Mouse (Mus musculus): ENCODE measurements at regions not wholly inside any gene's neighbourhood (a gene's known extent, or its start where the extent isn't known, plus 50 kb on each side); places are given as distances from the start of the nearest gene placed in this dataset.

GRCm38 (mm10) chr2:48536930-48537329 lies 277.0 kb upstream of the Acvr2a start:
- no peak for DNase-seq (ENCODE audit: low spot score)

DNA sequence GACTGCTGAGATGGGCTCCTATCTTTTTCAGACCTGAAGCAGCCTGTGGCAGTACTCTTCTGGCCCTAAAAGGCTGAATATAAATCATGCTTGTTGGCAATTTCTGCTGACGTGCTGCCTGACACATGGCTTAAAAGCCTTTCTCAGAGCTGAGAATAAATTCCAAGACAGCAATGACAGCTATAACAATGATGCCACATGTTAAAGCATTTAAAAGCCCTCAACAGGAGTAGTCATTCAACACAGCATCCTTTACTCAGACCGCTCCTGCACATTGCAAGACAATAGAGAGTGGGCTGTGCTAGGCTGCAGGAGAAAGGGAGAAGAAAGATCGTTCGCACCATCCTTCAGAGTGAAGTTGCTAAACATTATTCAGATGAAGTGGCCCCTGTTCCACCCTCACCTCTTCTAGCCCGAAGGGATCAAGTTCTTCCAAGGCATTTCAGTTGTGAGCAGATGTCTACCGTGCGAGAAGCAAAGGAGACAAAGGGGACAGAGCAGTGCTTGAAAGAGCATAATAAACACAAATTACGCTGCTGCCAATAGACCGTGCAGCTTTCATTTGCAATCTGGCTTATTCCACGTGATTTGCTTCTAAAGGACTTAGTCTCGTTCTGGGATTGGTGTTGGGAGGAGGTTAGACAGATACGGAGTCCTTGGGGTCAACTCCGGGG lies 275.1 kb upstream of the Acvr2a start:
- DNase-seq (ENCODE audit: low spot score) = peak; percentile 5

DNA sequence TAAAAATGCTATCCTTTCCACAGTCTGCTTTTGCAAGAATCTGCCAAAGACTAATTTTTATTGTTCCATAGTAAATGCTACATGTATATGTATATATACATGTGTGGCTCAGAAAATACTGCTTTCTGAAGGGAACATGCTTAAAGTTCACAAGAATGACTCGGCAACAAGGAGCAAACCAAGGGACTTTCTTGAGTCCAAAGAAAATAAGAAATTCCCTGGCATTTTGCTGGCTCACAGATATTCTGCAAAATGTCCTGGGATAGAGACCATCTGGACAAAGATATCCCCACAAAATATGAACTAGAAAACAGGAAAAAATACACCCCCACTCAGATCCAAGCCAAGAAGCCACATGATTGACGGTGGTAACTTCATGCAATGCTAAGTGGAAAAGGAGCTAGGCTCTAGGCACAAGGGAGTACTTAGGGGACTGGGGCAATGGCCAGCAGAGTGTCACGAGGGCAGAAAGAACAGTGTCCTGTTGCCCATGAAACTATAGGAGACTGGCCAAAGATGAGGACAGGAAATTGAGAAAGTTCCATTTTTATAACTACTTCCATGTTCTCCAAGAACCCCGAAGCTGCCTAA lies 274.3 kb upstream of the Acvr2a start:
- DNase-seq (ENCODE audit: low spot score) = no peak

DNA sequence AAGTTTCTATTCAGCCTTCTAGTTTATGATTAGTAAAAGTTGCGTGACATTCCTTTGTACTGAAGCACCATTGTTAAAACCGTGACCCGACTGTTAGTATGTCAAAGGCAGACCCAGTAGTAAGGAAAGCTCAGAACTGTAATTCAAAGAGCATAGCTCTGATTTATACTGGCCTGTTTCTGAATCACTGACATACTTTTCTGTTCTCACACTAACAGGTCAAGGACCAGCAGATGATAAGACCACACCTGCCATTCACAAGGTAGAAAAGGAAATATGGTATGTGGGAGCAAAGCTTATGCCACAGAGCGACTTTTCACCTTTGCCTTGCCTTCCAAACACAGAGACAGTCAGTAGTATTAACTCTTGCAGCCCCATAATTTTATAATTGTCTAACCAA lies 269.5 kb upstream of the Acvr2a start:
- DNase-seq (ENCODE audit: low spot score) = no peak

DNA sequence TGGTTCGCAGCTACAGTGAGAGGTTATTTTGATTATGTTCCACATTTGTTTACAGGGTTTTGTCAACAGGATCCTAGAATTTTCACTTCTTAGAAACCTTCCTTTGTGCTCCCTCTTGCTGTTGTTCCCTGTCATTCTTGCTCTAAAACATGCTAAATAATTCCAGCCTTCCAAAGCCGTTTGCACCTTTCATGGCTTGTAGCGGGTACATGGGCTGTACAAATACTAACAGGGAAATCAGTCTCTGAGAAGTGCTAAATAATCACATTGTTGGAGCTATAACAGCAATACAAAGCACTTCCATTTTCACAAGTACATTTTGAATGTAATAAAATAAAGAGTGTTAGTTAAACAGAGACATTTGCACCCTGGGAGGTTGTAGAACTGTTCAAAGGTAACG lies 268.8 kb upstream of the Acvr2a start:
- no peak for DNase-seq (ENCODE audit: low spot score)

GRCm38 (mm10) chr2:48545679-48546078 lies 268.2 kb upstream of the Acvr2a start:
- DNase-seq (ENCODE audit: low spot score) = no peak

- DNase-seq (ENCODE audit: low spot score) = no peak
Measured at GRCm38 (mm10) chr2:48546194-48546593, 267.7 kb upstream of the Acvr2a start.

DNA sequence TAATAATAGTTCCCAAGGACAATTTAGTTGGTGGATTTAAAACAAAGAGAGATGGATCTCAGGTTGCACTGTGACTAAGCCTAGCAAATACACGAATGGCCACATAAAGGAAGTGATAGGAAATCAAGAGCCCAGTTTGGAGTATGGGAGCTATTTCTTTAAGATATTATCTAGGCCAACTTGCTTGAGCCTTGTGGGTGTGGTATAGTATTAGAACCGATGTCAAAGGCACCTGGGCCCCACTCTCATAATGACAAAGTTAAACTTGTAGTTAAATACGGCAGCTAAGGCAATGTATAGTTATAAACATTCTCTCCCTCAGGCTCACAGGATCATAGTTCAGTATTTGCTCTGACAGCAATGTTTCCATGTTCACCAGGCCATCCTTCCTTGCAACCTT lies 257.3 kb upstream of the Acvr2a start:
- no peak for DNase-seq (ENCODE audit: low spot score)

GRCm38 (mm10) chr2:48557123-48557522 lies 256.8 kb upstream of the Acvr2a start:
- no peak for DNase-seq (ENCODE audit: low spot score)

- DNase-seq (ENCODE audit: low spot score) = no peak
Measured at GRCm38 (mm10) chr2:48558641-48559040, 255.3 kb upstream of the Acvr2a start.

DNA sequence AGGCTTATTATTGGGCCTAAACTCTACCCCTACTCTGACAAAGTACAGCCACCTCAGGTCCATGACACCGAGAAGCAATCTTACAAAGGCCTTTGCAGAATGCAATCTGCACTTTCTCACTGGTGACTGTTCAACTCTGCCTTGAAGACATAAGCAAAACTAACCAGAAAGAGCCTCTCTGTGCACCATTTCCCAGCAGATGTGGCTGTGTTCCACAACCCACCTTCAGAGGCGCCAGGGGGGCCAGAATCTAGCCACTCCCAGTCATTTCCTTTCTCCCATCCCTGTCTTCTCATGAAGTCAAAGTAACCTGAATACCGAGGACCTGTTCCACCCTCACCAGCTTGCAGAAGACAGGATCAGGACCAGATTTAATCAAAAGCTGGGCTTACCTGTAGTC lies 250.3 kb upstream of the Acvr2a start:
- no peak for DNase-seq (ENCODE audit: low spot score)

DNA sequence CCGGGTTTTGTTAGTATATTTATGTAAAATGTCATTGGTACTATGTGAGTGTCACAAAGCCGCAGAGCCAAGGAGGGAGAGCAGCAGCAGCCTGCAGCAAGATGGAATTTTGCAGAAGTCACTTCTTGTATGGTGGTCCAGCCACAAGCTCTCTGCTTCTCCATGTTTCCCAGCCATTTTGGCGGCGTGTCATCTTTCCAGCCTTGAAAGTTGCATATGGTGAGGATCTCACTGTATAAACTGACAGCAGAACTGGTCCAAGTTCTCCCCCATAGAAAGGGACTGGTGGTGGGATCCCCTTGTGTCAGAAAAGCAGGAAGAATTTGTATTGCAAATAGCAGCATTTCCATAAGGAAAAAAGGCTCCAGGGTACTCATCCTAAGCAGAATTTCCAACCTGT lies 249.7 kb upstream of the Acvr2a start:
- no peak for DNase-seq (ENCODE audit: low spot score)

- no peak for DNase-seq (ENCODE audit: low spot score)
Measured at GRCm38 (mm10) chr2:48567871-48568270, 246.0 kb upstream of the Acvr2a start.

GRCm38 (mm10) chr2:48586162-48586830 lies 227.6 kb upstream of the Acvr2a start:
- DNase-seq (ENCODE audit: low spot score) = no peak

DNA sequence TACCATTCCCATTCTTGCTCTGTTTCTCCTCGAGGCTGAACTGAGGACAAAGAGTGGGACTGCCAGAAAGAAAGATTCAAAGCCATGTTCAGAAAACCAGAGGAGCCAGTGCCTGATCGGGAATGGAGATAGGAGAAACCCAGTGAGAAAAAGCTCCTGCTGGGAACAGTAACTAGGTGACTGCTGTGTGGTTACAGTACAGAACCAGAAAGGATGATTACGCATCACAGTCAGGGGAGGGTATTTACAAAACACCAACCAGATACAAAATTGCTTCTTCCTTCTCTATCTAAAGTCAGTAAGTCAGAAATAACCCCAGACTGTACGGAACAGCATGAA lies 227.1 kb upstream of the Acvr2a start:
- no peak for DNase-seq (ENCODE audit: low spot score)

DNA sequence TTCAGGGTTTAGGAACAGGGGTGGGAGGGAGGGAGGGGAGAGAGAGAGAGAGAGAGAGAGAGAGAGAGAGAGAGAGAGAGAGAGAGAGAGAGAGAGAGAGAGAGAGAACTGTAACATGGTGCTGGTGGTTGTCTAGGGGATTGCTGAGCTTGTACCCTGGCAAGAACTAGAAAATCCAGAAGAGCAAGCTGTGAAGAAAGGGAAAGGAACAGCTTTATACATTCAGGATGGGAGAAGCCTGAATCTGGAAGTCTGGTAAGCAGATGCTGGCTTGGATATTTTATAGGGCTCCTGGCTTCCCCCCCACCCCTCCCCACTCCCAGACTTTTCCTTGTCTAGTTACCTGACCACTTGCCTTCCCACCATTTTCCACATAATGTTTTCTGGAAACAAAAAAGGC lies 224.2 kb upstream of the Acvr2a start:
- no peak for DNase-seq (ENCODE audit: low spot score)

DNA sequence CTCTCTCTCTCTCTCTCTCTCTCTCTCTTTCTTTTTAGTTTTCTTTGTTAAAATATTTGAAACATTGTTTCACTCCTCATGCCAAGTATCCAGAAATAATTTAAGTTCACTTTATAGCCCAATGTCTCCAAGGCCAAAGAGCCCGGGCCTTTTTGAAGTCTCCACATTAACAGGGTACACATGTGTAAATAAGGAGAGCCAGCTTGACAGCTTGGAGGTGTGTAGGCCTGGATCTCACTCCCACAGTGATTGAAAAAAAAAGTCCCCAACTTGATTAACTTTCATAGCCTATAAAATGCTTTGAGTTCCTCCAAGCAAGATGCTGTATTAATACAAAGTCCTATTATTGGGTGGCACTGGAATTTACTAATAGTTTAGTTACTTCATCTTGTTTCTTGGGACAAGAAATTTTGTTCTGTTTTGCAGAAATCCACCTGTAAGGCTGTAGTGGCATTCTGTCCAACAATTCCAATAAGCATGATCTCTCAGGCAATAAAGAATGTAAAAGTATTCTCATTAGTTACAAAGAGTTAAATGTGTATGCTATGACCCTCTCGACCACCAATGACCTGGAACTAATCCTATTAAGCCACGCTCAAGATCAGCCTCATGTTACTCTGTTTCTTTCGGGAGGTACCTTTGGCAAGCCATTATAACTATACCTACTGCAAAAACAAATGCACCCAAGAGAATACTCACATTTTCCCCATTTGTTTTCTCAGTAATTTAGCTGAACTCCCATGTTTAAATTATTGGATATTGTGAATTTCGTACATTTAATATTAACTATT lies 215.9 kb upstream of the Acvr2a start:
- DNase-seq (ENCODE audit: low spot score) = no peak

DNA sequence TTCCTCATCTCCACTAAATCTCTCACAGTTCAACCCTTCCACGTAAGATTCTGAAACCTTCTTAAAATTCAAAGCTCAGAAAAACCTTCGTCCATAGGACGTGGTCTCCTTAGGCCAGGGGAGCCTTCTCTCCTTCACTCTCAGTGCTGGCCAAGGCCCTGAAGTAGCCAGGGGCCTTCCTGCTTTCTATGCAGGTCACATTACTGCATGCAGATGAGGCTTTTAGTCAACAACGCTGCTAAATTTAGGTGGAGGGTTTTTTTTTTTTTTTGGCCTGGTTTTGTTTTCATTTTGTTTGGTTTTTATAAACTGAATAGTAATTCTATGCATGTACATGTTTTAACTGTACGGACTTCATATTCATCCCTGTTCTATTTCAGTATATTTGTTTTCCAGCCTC lies 214.5 kb upstream of the Acvr2a start:
- no peak for DNase-seq (ENCODE audit: low spot score)

- no peak for DNase-seq (ENCODE audit: low spot score)
Measured at GRCm38 (mm10) chr2:48601855-48602254, 212.1 kb upstream of the Acvr2a start.

DNA sequence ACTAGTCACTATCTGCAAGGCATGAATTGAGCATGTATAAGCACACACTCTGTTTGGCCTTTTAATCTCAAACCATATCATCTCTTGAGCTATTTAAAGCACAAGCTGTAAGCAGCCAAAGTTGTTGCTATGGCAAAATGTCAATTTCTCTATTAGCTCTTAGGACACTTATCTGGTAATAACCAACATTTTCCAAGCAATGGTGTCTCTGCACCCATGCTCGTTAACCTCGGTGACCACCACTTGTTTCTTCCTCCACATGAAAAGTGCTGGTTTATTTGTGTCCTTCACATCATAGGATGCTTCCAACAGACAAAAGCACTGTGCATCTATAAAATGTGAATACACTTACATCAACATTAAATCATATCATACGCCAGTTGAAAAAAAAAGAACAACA lies 204.4 kb upstream of the Acvr2a start:
- no peak for DNase-seq (ENCODE audit: low spot score)

- DNase-seq (ENCODE audit: low spot score) = no peak
Measured at GRCm38 (mm10) chr2:48612251-48612650, 201.7 kb upstream of the Acvr2a start.

GRCm38 (mm10) chr2:48617141-48617699 lies 196.7 kb upstream of the Acvr2a start:
- no peak for DNase-seq (ENCODE audit: low spot score)

GRCm38 (mm10) chr2:48619042-48619441 lies 194.9 kb upstream of the Acvr2a start:
- no peak for DNase-seq (ENCODE audit: low spot score)

Measured in yolk sac, embryonic 10.5 days (tissue).